Mouse (Mus musculus): ENCODE data around the gene Crcp.

Crcp gene

GRCm38 (mm10) chr5:130060329-130060665 lies 31.2 kb downstream of the Crcp start:
- DNase-seq, result no peak

- no peak for DNase-seq
Observed at GRCm38 (mm10) chr5:130062096-130062495, 33.0 kb downstream of the Crcp start.

GRCm38 (mm10) chr5:130063760-130064159 lies 34.7 kb downstream of the Crcp start:
- DNase-seq, result no peak

GRCm38 (mm10) chr5:130065579-130065978 lies 36.5 kb downstream of the Crcp start:
- no peak for DNase-seq

GRCm38 (mm10) chr5:130067841-130068264 lies 38.8 kb downstream of the Crcp start:
- no peak for DNase-seq

- DNase-seq, result no peak
Observed at GRCm38 (mm10) chr5:130073026-130073425, 43.9 kb downstream of the Crcp start, which contains the start of gene Tpst1. Gene Tpst1 (plus strand): TSS chr5:130073326.

GRCm38 (mm10) chr5:130074491-130074890 lies 45.4 kb downstream of the Crcp start:
- DNase-seq, result no peak

- DNase-seq, result no peak
Observed at GRCm38 (mm10) chr5:130076396-130076795, 47.3 kb downstream of the Crcp start.

GRCm38 (mm10) chr5:130078096-130078833 lies 49.2 kb downstream of the Crcp start:
- no peak for DNase-seq

GRCm38 (mm10) chr5:130078834-130079156 lies 49.7 kb downstream of the Crcp start:
- no peak for DNase-seq

GRCm38 (mm10) chr5:130079202-130080050 lies 50.3 kb downstream of the Crcp start:
- peak; percentile 94 for DNase-seq

GRCm38 (mm10) chr5:130080051-130080681 lies 51.1 kb downstream of the Crcp start:
- DNase-seq, result no peak

- DNase-seq, result no peak
Observed at GRCm38 (mm10) chr5:130081181-130081881, 52.2 kb downstream of the Crcp start.

- no peak for DNase-seq
Observed at GRCm38 (mm10) chr5:130082431-130082830, 53.3 kb downstream of the Crcp start.

- no peak for DNase-seq
Observed at GRCm38 (mm10) chr5:130084271-130084670, 55.2 kb downstream of the Crcp start.

- DNase-seq, result no peak
Observed at GRCm38 (mm10) chr5:130088008-130088407, 58.9 kb downstream of the Crcp start.

GRCm38 (mm10) chr5:130088612-130089011 lies 59.5 kb downstream of the Crcp start:
- no peak for DNase-seq

- DNase-seq, result no peak
Observed at GRCm38 (mm10) chr5:130089177-130089576, 60.1 kb downstream of the Crcp start.

- no peak for DNase-seq
Observed at GRCm38 (mm10) chr5:130089626-130090393, 60.7 kb downstream of the Crcp start.

- no peak for DNase-seq
Observed at GRCm38 (mm10) chr5:130096754-130097153, 67.7 kb downstream of the Crcp start.

- no peak for DNase-seq
Observed at GRCm38 (mm10) chr5:130097837-130098236, 68.7 kb downstream of the Crcp start.

- no peak for DNase-seq
Observed at GRCm38 (mm10) chr5:130101724-130102123, 72.6 kb downstream of the Crcp start.

Measured in kidney, adult 18-20 months (tissue).